In genomic region chr11:38543893-38544292, GRCm38 (mm10) we compare ENCODE assay signal across 9 mouse cellular contexts.
DNase-seq lines count a peak whose midpoint lies in the region; ATAC-seq and TF ChIP-seq lines count a peak whose summit lies in the region.
"Had no signal": no experiment of that assay in that cellular context is flagged by ENCODE, and none has a peak within 500 bp of the region (broad histone marks: within the 10 kb centered on the region; RNA-seq: fewer than 3 reads in every experiment).

No protein-coding gene starts in this region.

- H3K36me3 ChIP-seq in embryonic facial prominence, embryonic 11.5 days (replicated peaks; ENCODE audit: control insufficient read depth, insufficient read depth, low read depth, low read length), result no peaks in the 10 kb centered on the region
- H3K36me3 ChIP-seq in liver, postnatal 0 days (replicated peaks; ENCODE audit: insufficient read depth, low read length), result no peaks in the 10 kb centered on the region
- H3K36me3 ChIP-seq: liver, embryonic 15.5 days had no signal

- no peak overlapping the region for H3K27ac ChIP-seq in embryonic facial prominence, embryonic 11.5 days (replicated peaks; ENCODE audit: low read depth, low read length)
- H3K27ac ChIP-seq in liver, postnatal 0 days (ENCODE audit: low read depth), result no peak overlapping the region
- H3K27ac ChIP-seq: liver, embryonic 15.5 days had no signal

- H3K4me1 ChIP-seq in embryonic facial prominence, embryonic 11.5 days (ENCODE audit: control insufficient read depth, insufficient read depth, low read length), result no peaks in the 10 kb centered on the region
- H3K4me1 ChIP-seq in liver, postnatal 0 days (ENCODE audit: insufficient read depth), result no peaks in the 10 kb centered on the region
- H3K4me1 ChIP-seq: liver, embryonic 15.5 days had no signal

- no peaks in the 10 kb centered on the region for H3K9me3 ChIP-seq in embryonic facial prominence, embryonic 11.5 days (replicated peaks; ENCODE audit: control insufficient read depth, low read length)
- no peaks in the 10 kb centered on the region for H3K9me3 ChIP-seq in liver, postnatal 0 days (ENCODE audit: low read length)
- H3K9me3 ChIP-seq: liver, embryonic 15.5 days had no signal

- H3K4me3 ChIP-seq in embryonic facial prominence, embryonic 11.5 days (ENCODE audit: low read depth, low read length), result no peak overlapping the region
- no peak overlapping the region for H3K4me3 ChIP-seq in liver, postnatal 0 days (ENCODE audit: low read depth, low read length)
- H3K4me3 ChIP-seq: liver, embryonic 15.5 days had no signal

- 0 out of 2 replicates have a peak, but pooled peaks have one; percentile 52 for ATAC-seq in embryonic facial prominence, embryonic 11.5 days (replicated peaks; ENCODE audit: insufficient number of reproducible peaks, low FRiP score, low TSS enrichment, low read depth)
- ATAC-seq in liver, postnatal 0 days, result no peak
- no peak for ATAC-seq in megakaryocyte, adult 5-6 weeks (ENCODE audit: poor library complexity, severe bottlenecking)
- no peak for ATAC-seq in megakaryocyte-erythroid progenitor cell, adult 5-6 weeks (replicated peaks; ENCODE audit: low FRiP score, low TSS enrichment, poor library complexity, severe bottlenecking)

- 5% methylated on average over 8 of the region's 8 CpGs for WGBS in embryonic facial prominence, embryonic 11.5 days
- WGBS in liver, postnatal 0 days (ENCODE audit: insufficient replicate concordance), result 10% methylated on average over 8 of the region's 8 CpGs

- no peak for TF ChIP-seq EP300 in liver, postnatal 0 days (IDR thresholded peaks at IDR 0.05; ENCODE audit: low read depth)

- no peak overlapping the region for H3K4me2 ChIP-seq in embryonic facial prominence, embryonic 11.5 days (ENCODE audit: low read depth, low read length)
- H3K4me2 ChIP-seq in liver, postnatal 0 days (ENCODE audit: low read depth, low read length), result no peak overlapping the region
- H3K4me2 ChIP-seq: liver, embryonic 15.5 days had no signal

- peak; percentile 12 to 16 for DNase-seq in layer of hippocampus, postnatal 10 days (ENCODE audit: low spot score in 2 of 2)
- DNase-seq in layer of hippocampus, postnatal 14 days (ENCODE audit: low spot score in 2 of 2), result no peak
- DNase-seq in R1 (ENCODE audit: low read depth, low spot score), result peak; percentile 23
- DNase-seq in embryonic facial prominence, embryonic 11.5 days (ENCODE audit: low spot score), result peak; percentile 59
- DNase-seq in liver, postnatal 0 days, result no peak
- no peak for DNase-seq in urinary bladder, postnatal 10 days (ENCODE audit: low spot score)

- TF ChIP-seq CTCF in liver, postnatal 0 days (IDR thresholded peaks at IDR 0.05; ENCODE audit: low read depth), result peak; percentile 28

- no peaks in the 10 kb centered on the region for H3K27me3 ChIP-seq in embryonic facial prominence, embryonic 11.5 days (ENCODE audit: control insufficient read depth, insufficient read depth, low read length)
- no peaks in the 10 kb centered on the region for H3K27me3 ChIP-seq in liver, postnatal 0 days (ENCODE audit: insufficient read depth, low read length)
- H3K27me3 ChIP-seq: liver, embryonic 15.5 days had no signal

- no peak overlapping the region for H3K9ac ChIP-seq in embryonic facial prominence, embryonic 11.5 days (replicated peaks; ENCODE audit: low read length)
- H3K9ac ChIP-seq in liver, postnatal 0 days (replicated peaks), result no peak overlapping the region
- H3K9ac ChIP-seq: liver, embryonic 15.5 days had no signal

Comparison
In these comparisons a context has a peak if more than half of its experiments do, and no peak if none do; other contexts are left out.
1. DNase-seq: peak in layer of hippocampus, postnatal 10 days (2 of 2), R1 (single experiment) and embryonic facial prominence, embryonic 11.5 days (single experiment); none in layer of hippocampus, postnatal 14 days (0 of 2), liver, postnatal 0 days (single experiment) and urinary bladder, postnatal 10 days (single experiment).